Mouse (Mus musculus) urinary bladder, adult 18-20 months (tissue): ENCODE measurements around the gene Heatr6.

Experiments used
- DNase-seq, 2 experiments: peaks; one replicate each; pipeline ENCODE4 v3.0.0; 2022; ENCODE audit warnings: low spot score in 2 of 2, mixed read lengths in 2 of 2

Heatr6 gene

DNA sequence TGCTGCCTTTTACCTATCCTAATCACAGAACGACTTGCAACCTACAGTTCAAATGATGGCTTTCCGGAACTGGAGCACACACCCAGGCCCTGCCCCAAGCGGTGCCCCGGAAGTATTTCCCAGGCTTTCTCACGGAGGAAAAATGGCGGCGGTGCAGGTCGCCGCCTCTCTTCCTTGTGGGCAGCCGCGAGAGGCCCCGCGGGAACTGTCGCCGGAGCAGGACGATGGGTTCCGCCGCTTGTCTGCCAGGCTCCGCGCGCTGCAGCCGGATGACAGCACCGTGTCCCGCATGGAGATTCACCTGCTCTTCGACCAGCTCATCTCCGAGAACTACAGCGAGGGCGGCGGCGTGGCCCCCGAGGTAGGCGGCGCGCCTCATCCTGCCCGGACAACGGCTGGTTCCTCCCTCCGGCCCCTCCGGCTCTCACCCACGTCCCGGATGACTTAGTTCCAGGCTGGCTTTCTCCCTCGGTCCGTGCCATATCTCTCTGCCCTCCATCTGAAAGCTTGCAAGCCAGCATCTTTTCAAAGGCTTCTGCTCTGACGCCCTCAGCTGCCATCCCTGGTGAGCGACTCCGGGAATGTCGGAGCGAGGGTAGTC lies at the start of gene Heatr6:
Heatr6 (plus strand) TSS at position 116 of the 601 bp plus-strand sequence.
- peak; percentile 80 to 83 for DNase-seq

DNA sequence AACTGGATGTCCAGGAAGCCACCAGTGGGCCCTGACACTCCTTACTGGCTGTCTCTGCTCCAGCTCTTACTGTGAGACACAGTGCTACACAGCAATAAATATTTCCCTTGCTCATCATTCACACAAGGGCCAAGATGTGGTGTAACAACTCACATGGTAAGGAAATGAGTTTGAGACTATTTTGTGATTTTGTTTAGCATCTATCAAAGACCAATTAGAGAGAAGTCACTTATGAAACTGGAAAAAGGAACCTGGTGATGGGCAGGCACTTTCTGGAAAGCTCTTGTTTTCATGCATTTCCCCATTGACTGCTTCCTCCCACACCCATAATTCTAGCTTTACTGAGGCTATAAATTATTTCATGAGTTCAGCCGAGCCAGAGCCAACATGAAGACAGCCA lies 49.8 kb upstream of the Heatr6 start, which contains the start of gene Wfdc17:
Wfdc17 (plus strand) TSS at position 287 of the 400 bp plus-strand sequence.
- no peak for DNase-seq

DNA sequence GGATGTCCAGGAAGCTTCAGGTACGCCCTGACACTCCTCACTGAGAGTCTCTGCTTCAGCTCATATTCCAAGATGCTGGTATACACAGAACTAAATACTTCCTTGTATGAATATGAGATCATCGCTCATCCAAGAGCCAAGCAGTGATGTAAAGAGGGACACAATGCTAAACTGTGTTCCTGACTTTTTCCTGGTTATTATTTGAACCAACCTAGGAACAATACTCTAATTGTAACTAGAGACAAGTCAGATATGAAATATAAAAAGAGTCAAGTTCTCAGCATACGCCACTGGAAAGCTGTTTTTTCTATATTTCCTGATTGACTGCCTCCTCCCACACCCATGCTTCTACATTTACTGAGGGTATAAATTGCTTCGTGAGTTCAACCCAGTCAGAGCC lies 44.8 kb upstream of the Heatr6 start, which contains the start of gene Wfdc18:
Wfdc18 (plus strand) TSS at position 301 of the 400 bp plus-strand sequence.
- DNase-seq = no peak

DNA sequence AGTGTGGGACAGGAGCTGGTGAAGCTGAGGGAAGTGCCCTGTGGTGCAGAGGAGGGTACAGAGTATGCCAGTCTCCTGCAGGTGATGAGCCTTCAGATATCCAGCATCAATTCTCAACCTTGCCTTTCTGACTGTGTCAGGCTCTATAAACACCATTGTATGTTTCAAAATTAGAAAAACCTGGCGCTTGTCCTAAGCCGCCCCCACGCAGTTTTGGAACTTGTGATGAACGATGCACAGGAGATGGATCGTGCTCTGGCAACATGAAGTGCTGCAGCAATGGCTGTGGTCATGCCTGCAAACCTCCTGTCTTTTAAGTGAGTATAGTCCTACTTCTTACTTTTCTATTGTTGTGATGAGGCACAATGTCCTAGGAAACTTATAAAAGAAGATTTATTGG lies 43.8 kb upstream of the Heatr6 start:
- no peak for DNase-seq

DNA sequence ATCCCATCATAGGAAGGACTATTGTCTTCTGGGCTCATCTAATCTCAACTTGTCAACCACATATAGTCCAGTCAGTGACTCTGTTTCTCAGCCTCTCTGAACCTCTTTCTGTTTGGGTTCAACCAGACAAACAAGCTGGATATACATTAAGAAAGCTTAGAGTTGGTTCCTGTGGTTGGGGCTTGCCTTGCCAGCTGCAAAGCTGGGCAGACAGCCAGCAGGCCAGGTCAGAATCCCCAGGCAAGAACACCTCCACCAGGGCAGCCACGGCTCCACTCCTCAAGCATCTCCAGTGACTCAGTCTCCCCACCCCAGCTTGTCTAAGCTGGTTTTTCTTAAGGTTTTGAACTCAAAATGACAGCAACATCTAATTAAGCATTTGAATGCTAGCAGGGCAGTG lies 40.8 kb upstream of the Heatr6 start:
- DNase-seq = no peak

DNA sequence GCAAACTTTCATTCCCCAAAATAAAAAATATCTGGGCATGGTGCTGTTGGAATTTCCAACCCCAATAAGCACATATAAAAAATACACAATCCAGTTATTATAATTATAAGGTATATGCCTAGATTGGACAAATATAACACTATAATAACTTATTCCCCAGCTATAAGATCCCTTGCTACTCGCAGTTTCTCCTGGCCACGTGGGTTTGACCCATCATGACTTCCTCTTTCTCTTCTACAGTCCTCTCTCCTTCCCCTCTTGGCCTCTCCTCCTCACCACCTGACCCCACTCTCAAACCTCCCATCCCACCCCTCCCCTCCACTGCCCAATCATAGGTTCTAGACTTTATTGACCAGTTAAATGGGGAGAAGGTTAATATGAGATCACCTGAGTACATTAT lies 39.6 kb upstream of the Heatr6 start:
- no peak for DNase-seq

DNA sequence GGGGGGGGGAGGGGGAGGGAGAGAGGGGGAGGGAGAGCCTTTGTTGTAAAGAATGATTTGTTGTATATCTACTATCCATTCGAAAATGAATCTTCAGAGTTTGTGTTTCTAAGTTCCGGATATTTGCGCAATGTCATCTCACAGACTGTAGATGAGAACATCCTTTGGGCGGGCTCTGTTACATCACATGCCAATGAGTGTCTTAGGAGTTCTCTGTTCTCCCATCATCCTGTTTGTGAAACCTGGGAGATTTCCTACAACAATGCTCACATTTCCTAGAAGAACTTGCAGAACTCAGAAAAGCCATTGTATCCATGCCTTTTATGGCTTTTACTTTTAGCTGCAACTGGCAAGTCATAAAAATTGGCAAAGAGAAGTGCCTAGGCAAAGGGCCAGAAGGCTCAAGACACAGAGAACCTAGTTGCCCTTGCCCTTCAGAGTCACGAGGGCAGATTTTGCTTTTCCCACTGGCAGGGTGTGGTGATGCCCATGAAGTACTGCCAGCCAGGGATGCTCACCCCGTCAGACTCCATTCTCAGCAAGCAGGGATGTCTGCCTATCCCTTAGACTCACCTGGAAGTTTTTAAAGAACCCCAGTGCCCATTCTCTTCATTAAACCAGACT lies 36.3 kb upstream of the Heatr6 start:
- DNase-seq = no peak

DNA sequence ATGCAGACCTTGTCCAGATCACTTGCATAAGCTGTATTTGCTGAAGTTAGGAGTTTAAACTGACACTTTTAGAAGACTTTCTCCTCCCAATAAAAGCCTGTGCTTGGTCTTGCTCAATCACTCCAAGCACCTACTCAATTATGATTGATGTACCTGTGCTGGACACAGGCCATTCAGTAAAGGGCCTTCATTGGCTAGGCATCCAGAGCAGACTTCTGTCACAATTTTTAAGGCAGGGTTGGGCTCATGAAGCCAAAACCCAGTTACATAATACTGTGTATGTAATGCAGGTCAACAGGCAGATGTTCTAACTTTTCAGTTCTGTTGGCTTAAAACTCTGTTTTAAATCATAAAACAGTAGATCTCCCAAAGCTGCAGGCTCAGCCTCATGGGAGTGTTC lies 32.7 kb upstream of the Heatr6 start:
- no peak for DNase-seq

DNA sequence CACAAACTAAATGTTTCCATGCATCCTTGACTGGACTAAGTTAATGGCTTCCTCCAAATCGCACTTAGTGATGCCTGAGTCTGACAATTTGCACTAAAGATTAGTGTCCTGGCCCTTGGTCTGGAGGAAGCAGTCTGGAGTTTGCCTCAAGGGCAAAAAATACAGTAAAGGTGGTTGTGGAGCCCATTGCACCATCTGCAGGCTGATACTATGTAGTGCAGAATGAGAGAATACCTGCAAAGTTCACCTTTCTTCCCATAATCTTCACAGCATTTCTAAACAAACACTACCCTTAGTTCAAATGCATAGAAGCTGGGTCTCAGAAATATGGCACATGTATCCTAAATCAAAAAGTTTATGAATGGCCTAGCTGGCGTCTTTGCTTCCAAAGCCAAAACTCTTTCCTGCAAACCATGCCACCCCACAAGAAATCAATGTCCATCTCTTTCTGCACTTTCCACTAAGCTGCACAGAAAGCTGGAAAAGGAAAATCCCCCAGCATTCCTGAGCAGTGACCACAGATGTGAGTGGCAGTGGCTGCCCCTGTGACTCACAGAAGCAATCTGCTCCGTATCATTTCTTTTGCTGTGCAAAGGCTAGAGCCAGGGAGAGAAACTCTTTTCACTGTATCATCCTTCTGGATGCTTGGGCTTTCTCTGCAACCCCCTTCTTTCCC lies 24.6 kb upstream of the Heatr6 start:
- DNase-seq = no peak

DNA sequence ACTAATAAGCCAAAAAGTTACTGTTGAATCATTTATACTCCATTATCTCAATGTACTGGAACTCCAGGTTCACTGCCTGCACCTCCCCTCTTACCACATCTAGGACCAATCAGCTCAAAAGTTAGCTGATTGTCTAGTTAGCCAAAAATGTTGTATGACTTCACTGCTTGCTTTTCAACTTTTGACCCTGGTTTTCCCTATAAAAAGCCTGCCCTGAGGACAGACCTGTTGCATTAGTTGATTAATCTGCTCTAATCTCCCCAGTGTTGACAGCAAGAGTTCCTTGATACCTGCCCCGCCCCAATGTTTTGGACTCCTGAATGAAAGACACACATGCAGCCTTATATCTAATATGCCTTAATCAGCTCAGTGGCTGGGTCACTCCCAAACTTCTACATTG lies 22.4 kb upstream of the Heatr6 start:
- no peak for DNase-seq

DNA sequence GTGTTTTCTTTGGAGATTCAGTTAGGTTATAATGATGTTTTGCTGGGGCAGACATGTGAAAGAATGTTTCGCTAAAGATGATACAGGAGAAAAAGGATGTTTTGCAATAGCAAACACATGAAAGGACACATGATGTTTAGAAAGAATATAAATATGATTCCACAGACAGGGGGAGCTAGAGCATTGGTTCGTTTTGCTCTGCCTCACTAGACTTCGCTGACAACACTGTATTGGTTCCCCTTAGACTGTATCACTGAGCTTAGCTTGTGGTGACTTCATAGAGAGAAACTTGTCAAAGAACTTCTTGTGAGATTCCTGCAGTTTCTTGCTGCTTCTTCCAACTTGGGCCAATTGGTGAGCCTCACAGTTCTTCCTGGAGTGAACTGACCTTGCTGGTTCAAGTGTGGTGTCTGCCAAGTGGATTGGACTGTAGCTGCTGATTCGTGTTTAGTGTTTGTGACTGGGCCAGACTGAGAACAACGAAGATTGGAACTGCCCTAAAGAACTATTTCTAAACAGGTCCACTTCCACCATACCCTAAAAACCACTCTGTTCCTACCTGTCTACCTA lies 20.3 kb upstream of the Heatr6 start:
- DNase-seq = no peak

DNA sequence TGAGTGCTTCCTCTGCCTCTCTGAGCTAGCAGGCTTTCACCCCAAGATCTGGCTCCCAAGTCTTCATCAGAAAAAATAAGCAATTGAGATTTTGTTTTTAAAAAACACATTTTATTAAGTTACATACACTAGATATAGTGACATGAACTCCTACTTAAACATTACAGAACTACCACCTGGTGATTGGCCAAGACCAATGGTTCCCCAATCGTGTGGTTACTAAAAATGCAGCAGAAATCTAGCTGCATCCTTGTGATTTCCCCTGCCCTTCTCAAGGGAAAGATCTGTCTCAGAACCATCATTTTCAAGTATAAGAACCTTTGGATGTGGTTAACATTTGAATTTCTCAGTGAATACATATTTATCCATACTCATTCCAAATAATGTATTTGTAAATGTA lies 19.3 kb upstream of the Heatr6 start:
- no peak for DNase-seq

DNA sequence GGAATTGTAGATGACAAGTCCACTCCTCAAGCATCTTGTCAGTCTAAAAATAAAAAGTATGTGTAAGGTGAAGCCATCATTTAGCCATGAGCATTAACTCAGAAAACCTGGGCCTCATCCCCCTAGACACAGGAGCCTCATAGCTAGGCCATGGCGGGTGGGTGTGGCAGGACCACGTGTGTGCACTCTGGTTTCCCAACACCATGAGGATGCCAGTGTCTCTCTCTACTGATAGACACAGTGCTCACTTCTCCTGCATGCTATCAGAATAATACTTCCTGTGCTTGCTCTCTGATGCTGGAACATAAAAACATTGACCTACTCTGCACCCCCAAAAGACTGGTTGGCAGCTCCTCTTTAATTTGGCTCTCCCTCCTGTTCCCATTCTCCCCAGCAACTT lies 17.6 kb upstream of the Heatr6 start:
- no peak for DNase-seq

DNA sequence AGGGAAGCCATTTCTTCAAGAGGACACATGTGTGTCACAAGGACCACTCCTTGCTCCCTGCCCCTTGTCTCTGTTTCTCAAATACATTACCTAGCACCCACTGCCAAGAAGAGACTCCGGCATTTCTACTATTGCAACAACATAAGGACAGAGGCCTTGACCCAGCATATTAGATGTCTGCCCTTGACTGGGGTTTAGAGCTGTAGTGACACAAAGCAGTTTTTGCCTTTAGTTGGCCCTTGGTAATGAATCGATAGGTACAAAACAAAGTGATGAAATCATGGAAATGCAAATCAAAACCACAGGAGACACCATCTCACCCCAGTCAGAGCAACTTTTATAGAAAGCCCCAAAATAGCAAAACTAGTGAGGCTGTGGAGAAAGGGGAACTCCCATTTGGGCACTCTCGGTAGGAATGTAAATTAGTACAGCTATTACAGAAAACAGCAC lies 16.4 kb upstream of the Heatr6 start:
- no peak for DNase-seq

DNA sequence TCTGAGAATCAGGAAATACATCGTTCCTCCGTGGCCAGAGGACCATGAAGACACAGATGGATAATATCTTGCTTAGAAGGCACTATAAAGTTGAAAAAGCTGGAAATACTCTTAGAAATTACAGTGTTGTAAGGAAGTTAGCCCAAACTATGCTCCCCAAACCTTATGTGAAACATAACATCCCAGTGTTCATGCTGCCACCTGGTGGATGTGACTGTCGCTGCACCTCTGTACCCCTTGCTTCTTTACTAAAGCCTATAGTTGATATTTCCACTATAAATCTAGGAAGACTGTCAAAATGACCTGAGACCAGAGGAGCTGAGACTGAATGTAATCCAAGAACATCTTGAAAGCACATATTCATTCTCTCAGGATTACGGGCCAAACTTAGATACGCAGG lies 14.3 kb upstream of the Heatr6 start:
- DNase-seq = peak; percentile 48 to 60

DNA sequence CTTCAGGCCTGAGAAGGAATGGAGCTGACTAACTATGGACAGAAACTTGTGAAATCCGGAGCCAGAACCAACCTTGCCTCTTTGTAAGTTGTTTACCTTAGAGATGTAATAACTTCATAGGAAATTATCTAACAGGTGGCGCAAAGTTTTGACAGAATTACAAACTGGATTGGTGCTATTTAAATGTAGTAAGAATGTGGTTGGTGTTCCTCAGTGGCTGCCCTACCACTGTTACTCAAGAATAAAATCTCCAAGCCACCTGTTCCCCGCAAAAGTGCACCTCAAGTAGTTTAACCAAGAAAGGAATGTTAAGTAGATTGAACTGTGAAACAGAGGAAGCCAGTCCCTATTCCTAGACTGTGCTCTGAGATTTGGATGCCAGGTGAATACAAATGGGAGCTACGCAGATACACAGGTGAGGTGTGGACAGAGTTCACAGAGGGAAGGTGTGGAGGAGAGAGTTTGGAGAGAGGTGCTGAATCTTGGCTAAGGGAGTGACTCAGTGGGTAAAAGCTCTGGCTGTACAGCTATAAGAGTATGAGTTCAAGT lies 13.0 kb upstream of the Heatr6 start:
- DNase-seq = no peak

DNA sequence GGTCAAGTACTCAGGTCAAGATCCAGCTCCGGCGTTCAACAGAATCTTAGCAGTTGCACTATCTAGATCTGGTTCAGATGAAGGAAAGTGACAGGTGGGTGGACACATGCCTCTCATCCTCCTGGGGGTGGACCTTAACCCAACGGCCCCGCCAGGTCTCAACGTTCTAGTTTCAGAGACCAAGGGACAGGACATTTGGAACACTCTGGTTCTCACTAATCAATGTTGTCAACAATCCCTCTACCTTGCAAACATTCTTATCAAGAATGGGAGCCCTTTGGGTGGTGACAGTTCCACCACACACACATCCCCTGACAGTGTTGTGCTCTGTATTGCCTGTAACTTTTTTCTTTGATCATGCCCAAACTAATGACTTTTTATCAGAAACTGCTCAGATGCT lies 11.7 kb upstream of the Heatr6 start:
- DNase-seq = no peak

DNA sequence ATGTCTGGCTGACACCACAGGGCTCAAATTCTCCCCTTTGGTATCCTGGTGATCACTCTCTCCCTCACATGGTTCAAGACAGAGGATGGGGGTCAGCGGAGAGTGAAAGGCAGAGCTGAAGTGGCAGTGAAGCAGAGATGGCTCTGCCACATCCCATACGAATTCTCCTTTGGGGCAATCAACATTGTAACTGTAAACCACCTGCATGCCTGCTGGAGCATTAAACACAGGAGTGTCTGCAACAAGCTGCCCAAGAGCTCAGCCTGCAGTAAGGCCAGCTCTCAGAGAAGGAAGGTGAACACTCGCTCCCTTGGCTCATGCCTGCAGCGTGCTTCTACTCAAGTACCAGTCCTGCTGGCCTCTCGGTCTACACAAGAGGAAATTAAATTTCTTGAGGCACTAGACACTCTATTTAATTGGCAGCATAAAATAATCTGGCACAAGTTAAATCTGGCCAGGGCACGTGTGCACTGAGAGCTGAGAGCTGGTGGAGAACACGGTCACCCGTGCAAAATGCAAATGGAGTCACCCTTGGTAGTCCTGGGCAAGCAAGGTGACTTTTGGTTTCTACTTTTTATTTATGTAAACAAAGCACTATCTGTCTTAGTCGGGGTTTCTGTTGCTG lies 10.7 kb upstream of the Heatr6 start:
- no peak for DNase-seq

DNA sequence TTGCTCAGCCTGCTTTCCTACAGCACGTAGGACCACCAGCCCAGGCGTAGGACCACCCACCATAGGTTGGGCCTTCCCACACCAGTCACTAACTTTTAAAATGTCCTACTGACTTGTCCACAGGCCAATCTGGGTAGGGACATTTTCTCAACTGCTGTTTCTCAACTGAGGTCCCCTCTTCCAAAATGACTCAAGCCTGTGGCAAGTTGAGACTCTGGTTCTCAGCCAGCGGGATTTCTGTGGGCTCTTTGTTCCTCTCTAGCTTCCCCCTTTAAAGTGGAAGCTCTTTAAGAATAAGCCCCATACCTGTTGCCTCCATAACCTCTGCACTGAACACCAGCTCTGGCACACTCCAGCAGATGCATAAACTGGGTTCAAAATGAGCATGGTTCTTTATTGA lies 10.0 kb upstream of the Heatr6 start:
- DNase-seq = no peak

DNA sequence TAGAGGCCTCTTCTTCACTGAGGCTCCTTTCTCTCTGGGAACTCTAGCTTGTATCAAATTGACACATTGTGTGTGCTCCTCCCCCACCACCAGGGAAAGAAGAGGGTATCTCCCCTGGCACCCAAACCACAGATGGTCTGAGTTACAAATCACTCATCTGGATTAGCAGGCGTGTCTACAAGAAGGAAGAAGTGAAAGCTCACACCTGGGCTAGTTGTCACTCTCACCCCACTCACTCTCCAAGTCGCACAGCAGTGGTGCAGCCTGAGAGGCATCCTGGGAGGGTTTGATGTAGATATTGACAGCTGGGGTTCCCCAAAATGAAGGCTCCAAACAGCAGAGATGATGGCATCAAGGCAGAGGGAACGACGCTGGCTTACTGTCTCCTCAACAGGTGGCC lies 7.3 kb upstream of the Heatr6 start:
- DNase-seq = no peak

DNA sequence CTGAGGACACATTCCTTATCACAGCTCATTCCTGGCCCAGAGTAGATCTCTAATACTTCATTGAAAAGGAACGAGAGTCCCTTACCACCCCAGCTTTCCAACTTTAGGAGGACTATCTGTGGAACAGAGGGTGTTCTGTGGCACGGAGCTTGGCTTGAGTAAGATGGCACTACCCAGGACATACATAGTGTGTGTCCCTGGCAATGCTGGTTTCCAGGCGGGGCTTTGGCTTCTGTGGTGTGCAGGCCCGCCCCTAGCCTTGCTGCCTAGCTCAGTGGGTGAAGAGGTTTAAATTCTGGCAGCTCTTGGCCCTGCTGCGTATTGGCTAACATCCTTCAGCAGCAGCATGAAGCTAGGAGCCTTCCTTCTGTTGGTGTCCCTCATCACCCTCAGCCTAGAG lies 6.8 kb upstream of the Heatr6 start, which contains the start of gene Wfdc21:
Wfdc21 (plus strand) TSS at position 260 of the 400 bp plus-strand sequence.
- DNase-seq = no peak
